Mouse (Mus musculus) forebrain, postnatal 0 days (tissue): ENCODE results near the gene Slc22a6. TPM values are rescaled to one million over a fixed set of nuclear protein-coding genes. Genes with fewer than 3 reads are reported as not detected.

Experiments used
- ATAC-seq: fragments of 200-750 bp; cut with Nextera tagmentation; 2 replicates; pipeline ENCODE4 v1.8.0; 2017; ENCODE audit warnings: mild to moderate bottlenecking, moderate library complexity
- DNase-seq: peaks from one replicate; pipeline ENCODE4 v3.0.0-alpha.2; 2015
- H3K27ac ChIP-seq: fragments of 300-500 bp; sonication (generic); 2 replicates; pipeline ENCODE4 v1.5.1; 2014; ENCODE audit warnings: low read depth, mild to moderate bottlenecking, antibody characterized with exemption, low read length, moderate library complexity, mixed read lengths
- H3K27me3 ChIP-seq: fragments of 300-500 bp; sonication (generic); 2 replicates; pipeline ENCODE4 v1.6.1; 2014; ENCODE audit warnings: mild to moderate bottlenecking, low read length, mixed read lengths; ENCODE audit not compliant: insufficient read depth
- H3K36me3 ChIP-seq: fragments of 300-500 bp; sonication (generic); 2 replicates; pipeline ENCODE4 v1.6.1; 2014; ENCODE audit warnings: mild to moderate bottlenecking, moderate library complexity; ENCODE audit not compliant: insufficient read depth
- H3K4me1 ChIP-seq: fragments of 300-500 bp; sonication (generic); 2 replicates; pipeline ENCODE4 v1.6.1; 2014; ENCODE audit warnings: antibody characterized with exemption; ENCODE audit not compliant: insufficient read depth
- H3K4me2 ChIP-seq: fragments of 300-500 bp; sonication (generic); 2 replicates; pipeline ENCODE4 v1.6.1; 2014; ENCODE audit warnings: low read depth, mild to moderate bottlenecking, moderate library complexity
- H3K4me3 ChIP-seq: fragments of 300-500 bp; sonication (generic); 2 replicates; pipeline ENCODE4 v1.5.1; 2014; ENCODE audit warnings: low read depth, low read length, mixed read lengths
- H3K9ac ChIP-seq: fragments of 300-500 bp; sonication (generic); 2 replicates; pipeline ENCODE4 v1.6.1; 2014; ENCODE audit warnings: mild to moderate bottlenecking
- H3K9me3 ChIP-seq: fragments of 300-500 bp; sonication (generic); 2 replicates; pipeline ENCODE4 v1.6.1; 2016; ENCODE audit warnings: low read length
- CTCF ChIP-seq: sonication (generic); IDR thresholded peaks from 2 replicates; pipeline ENCODE4 v1.5.1; 2016; ENCODE audit warnings: antibody characterized with exemption, control low read depth, low read depth
- WGBS: fragments of 180-500 bp; shearing (Covaris S2); extraction: QIAGEN DNeasy Blood & Tissue Kit; methylation state at CpG from one replicate; pipeline ENCODE4 v1.1.7; 2014; 5-methylcytosine and 5-hydroxymethylcytosine counted together
- polyA plus RNA-seq: library from polyadenylated mRNA; unstranded; fragments of >200 nt; fragmentation: Nextera tagmentation; extraction: Ambion mirVana; gene quantifications from 2 replicates; pipeline ENCODE4 v1.2.1, GENCODE M21; 2015
- total RNA-seq: library from RNA; depleted of rRNA; stranded (reverse); fragments of >200 nt; gene quantifications from 2 replicates; pipeline ENCODE4 v1.2.3, GENCODE M21; 2014

The Slc22a6 gene
- total and polyA plus RNA-seq, 2 experiments from 2014 or later: 13.2 to 19.0 TPM

DNA sequence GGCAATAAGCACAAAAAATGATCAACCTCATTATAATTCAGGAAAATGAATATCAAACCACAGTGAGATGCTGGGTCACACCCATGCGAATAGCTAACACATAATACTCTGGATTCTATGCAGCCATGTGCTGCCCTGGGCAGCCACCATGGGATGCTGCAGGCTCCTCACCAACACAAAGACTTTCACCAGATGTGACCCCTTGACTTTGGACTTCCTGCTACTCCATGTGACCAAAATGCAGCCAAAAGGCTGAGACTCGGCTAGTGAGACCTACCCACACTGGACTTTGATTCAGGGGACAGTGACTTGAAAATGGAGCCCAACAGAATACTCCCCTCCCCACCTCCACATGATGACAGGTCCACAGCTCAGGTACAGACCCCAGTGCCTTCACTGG is 12.4 kb downstream of the Slc22a6 start:
- 68% methylated on average over 2 of the region's 2 CpGs for WGBS
- no peak overlapping the region for H3K9ac ChIP-seq

DNA sequence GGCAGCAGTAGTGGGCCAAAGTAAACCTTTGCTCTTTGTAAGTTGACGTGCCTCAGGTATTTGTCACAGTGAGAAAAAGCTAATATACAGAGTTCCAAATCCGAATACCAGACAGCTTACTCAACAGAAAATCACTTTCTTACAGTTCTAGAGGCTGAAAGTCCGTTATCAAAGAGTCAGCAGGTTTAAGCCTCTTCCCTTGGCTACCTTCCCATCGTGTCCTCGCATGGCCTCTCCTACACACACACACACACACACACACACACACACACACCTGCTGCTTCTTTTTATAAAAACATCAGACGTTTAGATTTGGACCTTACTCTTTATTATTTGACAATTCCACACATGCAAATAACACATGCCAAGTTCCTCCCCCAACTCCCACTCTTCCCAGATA is 13.0 kb downstream of the Slc22a6 start:
- no peak overlapping the region for H3K9ac ChIP-seq
- no peak overlapping the region for H3K27ac ChIP-seq
- ATAC-seq (no peak), DNase-seq (no peak)
- no peaks in the 10 kb centered on the region for H3K27me3 ChIP-seq
- WGBS: 77% methylated on average over 6 of the region's 6 CpGs
- H3K36me3 ChIP-seq: no peaks in the 10 kb centered on the region
- no peaks in the 10 kb centered on the region for H3K9me3 ChIP-seq
- no peak for TF ChIP-seq CTCF
- H3K4me3 ChIP-seq: no peak overlapping the region
- H3K4me2 ChIP-seq: no peak overlapping the region
- H3K4me1 ChIP-seq: no peaks in the 10 kb centered on the region

More for the DNA sequence above, 12.4 kb downstream of the Slc22a6 start:
- no peak for DNase-seq
- no peak for TF ChIP-seq CTCF
- no peaks in the 10 kb centered on the region for H3K36me3 ChIP-seq
- no peak overlapping the region for H3K4me2 ChIP-seq
- H3K9me3 ChIP-seq: no peaks in the 10 kb centered on the region
- no peaks in the 10 kb centered on the region for H3K27me3 ChIP-seq
- H3K27ac ChIP-seq: no peak overlapping the region
- H3K4me3 ChIP-seq: no peak overlapping the region
- H3K4me1 ChIP-seq: no peaks in the 10 kb centered on the region
- ATAC-seq: no peak

- no peak for TF ChIP-seq CTCF
- H3K9ac ChIP-seq: no peak overlapping the region
- H3K4me1 ChIP-seq: no peaks in the 10 kb centered on the region
- no peak overlapping the region for H3K27ac ChIP-seq
- DNase-seq (no peak), ATAC-seq (no peak)
- H3K4me3 ChIP-seq: no peak overlapping the region
- H3K9me3 ChIP-seq: no peaks in the 10 kb centered on the region
- H3K36me3 ChIP-seq: no peaks in the 10 kb centered on the region
- H3K4me2 ChIP-seq: no peak overlapping the region
- 71% methylated on average over 1 of the region's 1 CpGs for WGBS
- H3K27me3 ChIP-seq: no peaks in the 10 kb centered on the region
Observed at GRCm38 (mm10) chr19:8632029-8632428, 14.2 kb downstream of the Slc22a6 start.

DNA sequence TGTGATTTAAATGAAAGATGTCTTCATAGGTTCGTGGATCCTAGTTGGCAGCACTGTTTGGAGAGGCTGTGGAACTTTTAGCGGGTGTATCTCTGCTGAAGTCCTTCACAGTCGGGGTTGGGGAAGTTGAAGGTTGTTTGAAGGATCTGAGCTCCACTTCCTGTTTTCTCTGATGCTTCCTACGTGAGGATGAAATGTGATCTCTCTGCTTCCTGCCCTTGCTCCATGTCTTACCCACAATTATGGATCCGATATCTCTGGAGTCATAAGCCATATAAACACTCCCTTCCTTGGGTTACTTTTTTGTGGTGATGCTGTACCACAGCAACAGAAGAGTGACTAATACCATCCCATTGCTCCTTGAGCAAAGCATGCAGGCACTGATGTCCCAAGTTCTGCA is 24.2 kb downstream of the Slc22a6 start:
- ATAC-seq (no peak), DNase-seq (no peak)
- Histone ChIP-seq H3K9me3 (no peaks in the 10 kb centered on the region), H3K27ac (no peak overlapping the region), H3K27me3 (no peaks in the 10 kb centered on the region), H3K4me2 (no peak overlapping the region), H3K4me3 (no peak overlapping the region), H3K9ac (no peak overlapping the region), H3K4me1 (no peaks in the 10 kb centered on the region), H3K36me3 (no peaks in the 10 kb centered on the region)
- 67% methylated on average over 5 of the region's 5 CpGs for WGBS
- TF ChIP-seq CTCF: no peak

GRCm38 (mm10) chr19:8646393-8646792 is 28.6 kb downstream of the Slc22a6 start:
- H3K9me3 ChIP-seq: no peaks in the 10 kb centered on the region
- WGBS: 83% methylated on average over 2 of the region's 2 CpGs
- no peak overlapping the region for H3K4me2 ChIP-seq
- no peaks in the 10 kb centered on the region for H3K27me3 ChIP-seq
- no peak overlapping the region for H3K27ac ChIP-seq
- H3K4me3 ChIP-seq: no peak overlapping the region
- no peaks in the 10 kb centered on the region for H3K36me3 ChIP-seq
- ATAC-seq: no peak
- H3K4me1 ChIP-seq: no peaks in the 10 kb centered on the region
- TF ChIP-seq CTCF: no peak
- H3K9ac ChIP-seq: no peak overlapping the region
- DNase-seq: no peak

GRCm38 (mm10) chr19:8655833-8656232 is 38.0 kb downstream of the Slc22a6 start:
- Histone ChIP-seq H3K27me3 (no peaks in the 10 kb centered on the region), H3K4me2 (no peak overlapping the region)
- TF ChIP-seq CTCF: no peak

GRCm38 (mm10) chr19:8656341-8656740 is 38.5 kb downstream of the Slc22a6 start:
- Histone ChIP-seq H3K36me3 (no peaks in the 10 kb centered on the region), H3K4me3 (no peak overlapping the region), H3K4me2 (no peak overlapping the region), H3K9ac (no peak overlapping the region), H3K9me3 (no peaks in the 10 kb centered on the region), H3K27me3 (no peaks in the 10 kb centered on the region), H3K4me1 (0 out of 2 replicates have a peak, but pooled peaks cover under 1% of the 10 kb centered on the region), H3K27ac (no peak overlapping the region)
- WGBS: 73% methylated on average over 4 of the region's 4 CpGs
- ATAC-seq (no peak; the same call in 1 of the 2 replicates), DNase-seq (no peak)
- no peak for TF ChIP-seq CTCF

More at GRCm38 (mm10) chr19:8655833-8656232, 38.0 kb downstream of the Slc22a6 start:
- DNase-seq (no peak), ATAC-seq (no peak)
- Histone ChIP-seq H3K36me3 (no peaks in the 10 kb centered on the region), H3K4me3 (no peak overlapping the region), H3K4me1 (no peaks in the 10 kb centered on the region), H3K9ac (no peak overlapping the region), H3K27ac (no peak overlapping the region), H3K9me3 (no peaks in the 10 kb centered on the region)
